Mouse (Mus musculus): ENCODE measurements around the gene Olfr800.

GRCm38 (mm10) chr10:129627834-129628233, 29.7 kb upstream of the Olfr800 start, which contains the start of gene Olfr798:
- TF ChIP-seq CTCF (IDR thresholded peaks at IDR 0.05; ENCODE audit: borderline replicate concordance, insufficient read depth, low read length), result no peak
- no peak for TF ChIP-seq POLR2A (IDR thresholded peaks at IDR 0.05; ENCODE audit: low read depth, low read length)
